Mouse (Mus musculus): ENCODE measurements around the gene Pomt2.

Pomt2 gene

GRCm38 (mm10) chr12:87121918-87122589 is 25.7 kb downstream of the Pomt2 start:
- DNase-seq: no peak

GRCm38 (mm10) chr12:87107357-87107977 is 40.3 kb downstream of the Pomt2 start:
- DNase-seq: no peak

GRCm38 (mm10) chr12:87104796-87105195 is 43.0 kb downstream of the Pomt2 start:
- DNase-seq: no peak

- DNase-seq: no peak
Measured at GRCm38 (mm10) chr12:87103471-87103870, 44.3 kb downstream of the Pomt2 start.

GRCm38 (mm10) chr12:87102165-87102631 is 45.6 kb downstream of the Pomt2 start, which contains the start of gene Ngb:
Gene Ngb (minus strand): TSS chr12:87102539.
- DNase-seq: peak; percentile 34

GRCm38 (mm10) chr12:87100331-87100730 is 47.4 kb downstream of the Pomt2 start:
- no peak for DNase-seq

- no peak for DNase-seq
Measured at GRCm38 (mm10) chr12:87093671-87094070, 54.1 kb downstream of the Pomt2 start.

- no peak for DNase-seq
Measured at GRCm38 (mm10) chr12:87093249-87093648, 54.5 kb downstream of the Pomt2 start.

GRCm38 (mm10) chr12:87091916-87092315 is 55.9 kb downstream of the Pomt2 start:
- DNase-seq: no peak

GRCm38 (mm10) chr12:87089701-87090100 is 58.1 kb downstream of the Pomt2 start:
- no peak for DNase-seq

- no peak for DNase-seq
Measured at GRCm38 (mm10) chr12:87089255-87089654, 58.5 kb downstream of the Pomt2 start.

- peak; percentile 9 for DNase-seq
Measured at GRCm38 (mm10) chr12:87088331-87088730, 59.4 kb downstream of the Pomt2 start.

- DNase-seq: no peak
Measured at GRCm38 (mm10) chr12:87087236-87087635, 60.5 kb downstream of the Pomt2 start.

- DNase-seq: no peak
Measured at GRCm38 (mm10) chr12:87082797-87083196, 65.0 kb downstream of the Pomt2 start.

GRCm38 (mm10) chr12:87076610-87077009 is 71.2 kb downstream of the Pomt2 start:
- no peak for DNase-seq

GRCm38 (mm10) chr12:87070520-87070919 is 77.2 kb downstream of the Pomt2 start:
- DNase-seq: no peak

GRCm38 (mm10) chr12:87066429-87066828 is 81.3 kb downstream of the Pomt2 start:
- no peak for DNase-seq

GRCm38 (mm10) chr12:87065446-87065845 is 82.3 kb downstream of the Pomt2 start:
- DNase-seq: no peak

- no peak for DNase-seq
Measured at GRCm38 (mm10) chr12:87057066-87057465, 90.7 kb downstream of the Pomt2 start.

Data from embryo, embryonic 11 days (tissue).